Mouse (Mus musculus) megakaryocyte, embryonic 14.5 days (primary cell): ENCODE measurements around the gene Fos.

Experiments used
- FLI1 ChIP-seq: IDR thresholded peaks from 2 replicates; pipeline ENCODE4 v1.6.1; 2012; ENCODE audit warnings: low read length, inconsistent platforms, mixed read lengths
- GATA1 ChIP-seq: IDR thresholded peaks from 3 replicates; pipeline ENCODE4 v1.6.1; 2012; ENCODE audit warnings: mixed read lengths, low read length, inconsistent platforms, borderline replicate concordance

- TF ChIP-seq FLI1 (no peak), GATA1 (no peak)
Measured at GRCm38 (mm10) chr12:85473481-85474297, at the start of gene Fos.
